In genomic region chr15:95833292-95833691, GRCm38 (mm10) we compare ENCODE assay signal across 27 mouse cellular contexts. TPM values are rescaled to one million over a fixed set of nuclear protein-coding genes. Genes with fewer than 3 reads are reported as not detected.
A peak's percentile ranks its signal among the peaks of the same experiment; 100 is the strongest.
DNase-seq lines count a peak whose midpoint lies in the region; ATAC-seq and TF ChIP-seq lines count a peak whose summit lies in the region.
"Had no signal": no experiment of that assay in that cellular context is flagged by ENCODE, and none has a peak within 500 bp of the region (broad histone marks: within the 10 kb centered on the region; RNA-seq: fewer than 3 reads in every experiment).

No protein-coding gene starts in this region.

- H3K9ac ChIP-seq in kidney, embryonic 14.5 days (ENCODE audit: low read depth, low read length), result no peak overlapping the region
- H3K9ac ChIP-seq in kidney, embryonic 16.5 days (replicated peaks; ENCODE audit: low read length), result no peak overlapping the region
- H3K9ac ChIP-seq: embryonic facial prominence, embryonic 12.5 days; forebrain, embryonic 12.5 days had no signal

- H3K4me2 ChIP-seq in kidney, embryonic 14.5 days (replicated peaks; ENCODE audit: low read depth, low read length), result no peak overlapping the region
- H3K4me2 ChIP-seq in kidney, embryonic 16.5 days (replicated peaks; ENCODE audit: low read depth, low read length), result no peak overlapping the region
- H3K4me2 ChIP-seq: embryonic facial prominence, embryonic 12.5 days; forebrain, embryonic 12.5 days had no signal

- in situ Hi-C loops in Patski (cut with MboI; ENCODE audit: low pct_unique_long_range_greater_than_20kb), result no loop called here

- peak overlapping the region; percentile 93 for H3K27ac ChIP-seq in gastrocnemius, adult 2 months
- H3K27ac ChIP-seq in kidney, adult 2 months (ENCODE audit: insufficient read depth, low read depth, low read length), result peak overlapping the region; percentile 35
- no peak overlapping the region for H3K27ac ChIP-seq in kidney, embryonic 14.5 days (ENCODE audit: low read depth, low read length)
- H3K27ac ChIP-seq in kidney, embryonic 16.5 days (ENCODE audit: low read length), result 0 out of 2 replicates have a peak overlapping the region, but pooled peaks have one; percentile 12
- H3K27ac ChIP-seq: embryonic facial prominence, embryonic 10.5 days; embryonic facial prominence, embryonic 12.5 days; forebrain, embryonic 10.5 days; forebrain, embryonic 12.5 days had no signal

- peaks cover 52% of the 10 kb centered on the region for H3K4me1 ChIP-seq in kidney, adult 2 months (ENCODE audit: control insufficient read depth, insufficient read depth, low read length)
- peaks cover 52% of the 10 kb centered on the region for H3K4me1 ChIP-seq in kidney, embryonic 14.5 days (ENCODE audit: control insufficient read depth, insufficient read depth, low read length)
- peaks cover 60% of the 10 kb centered on the region for H3K4me1 ChIP-seq in kidney, embryonic 16.5 days (ENCODE audit: insufficient read depth, low read length)

- no peaks in the 10 kb centered on the region for H3K36me3 ChIP-seq in kidney, adult 2 months (ENCODE audit: control insufficient read depth, insufficient read depth, low read length)
- no peaks in the 10 kb centered on the region for H3K36me3 ChIP-seq in kidney, embryonic 14.5 days (ENCODE audit: control insufficient read depth, insufficient read depth, low read length)
- no peaks in the 10 kb centered on the region for H3K36me3 ChIP-seq in kidney, embryonic 16.5 days (ENCODE audit: insufficient read depth, low read length)
- H3K36me3 ChIP-seq: embryonic facial prominence, embryonic 10.5 days; embryonic facial prominence, embryonic 12.5 days; forebrain, embryonic 10.5 days; forebrain, embryonic 12.5 days; G1E had no signal

- no peak for TF ChIP-seq CTCF in gastrocnemius, adult 2 months (IDR thresholded peaks at IDR 0.05)
- no peak for TF ChIP-seq CTCF in kidney, adult 2 months (conservative IDR thresholded peaks at IDR 0.05; ENCODE audit: insufficient read depth, insufficient read length, low read depth, low read length)
- no peak for TF ChIP-seq CTCF in Patski (IDR thresholded peaks at IDR 0.05)

- CTCF ChIA-PET in Patski (lab: Charles Lee), result interaction anchor here (1.1 kb wide), 1 partner anchor 97 kb away, joined by 3 read pairs; no protein-coding TSS in a partner anchor

- intact Hi-C loops in gastrocnemius, adult 2 months (cut with DNase I), result no loop called here

- H3K4me3 ChIP-seq in gastrocnemius, adult 2 months, result peak overlapping the region; percentile 1; the same call in 1 of the 2 replicates
- no peak overlapping the region for H3K4me3 ChIP-seq in kidney, adult 2 months (ENCODE audit: insufficient read depth, low read depth, low read length)
- no peak overlapping the region for H3K4me3 ChIP-seq in kidney, embryonic 14.5 days (ENCODE audit: low read length)
- no peak overlapping the region for H3K4me3 ChIP-seq in kidney, embryonic 16.5 days (ENCODE audit: low read length)
- H3K4me3 ChIP-seq: embryonic facial prominence, embryonic 10.5 days; embryonic facial prominence, embryonic 12.5 days; erythroblast, embryonic 14.5 days; forebrain, embryonic 10.5 days; forebrain, embryonic 12.5 days had no signal

- no peaks in the 10 kb centered on the region for H3K27me3 ChIP-seq in kidney, adult 2 months (replicated peaks; ENCODE audit: control insufficient read depth, insufficient read depth, low read length)
- no peaks in the 10 kb centered on the region for H3K27me3 ChIP-seq in kidney, embryonic 14.5 days (ENCODE audit: control insufficient read depth, insufficient read depth, low read length)
- H3K27me3 ChIP-seq in kidney, embryonic 16.5 days (ENCODE audit: insufficient read depth, low read length), result no peaks in the 10 kb centered on the region
- no peaks in the 10 kb centered on the region for H3K27me3 ChIP-seq in Patski
- H3K27me3 ChIP-seq: CH12.LX; embryonic facial prominence, embryonic 12.5 days; forebrain, embryonic 12.5 days had no signal

- DNase-seq in gastrocnemius, adult 2 months, result no peak
- DNase-seq in gastrocnemius, adult 8-10 months (ENCODE audit: low spot score in 2 of 2), result no peak
- no peak for DNase-seq in kidney, adult 2 months
- DNase-seq in kidney, postnatal 10 days, result no peak
- peak; percentile 66 for DNase-seq in Patski (ENCODE audit: low read depth, low spot score)
- no peak for DNase-seq in adrenal gland, adult 2 months
- DNase-seq: adrenal gland, adult 8-10 months; adrenal gland, postnatal 14 days; adrenal gland, postnatal 36 days; B cell, adult 2 months; cerebellum, adult 11-12 months; cerebellum, adult 2 months; cerebellum, adult 9-10 months; cerebellum, postnatal 10 days; cerebellum, postnatal 25 days had no signal

- TF ChIP-seq POLR2A in kidney, adult 2 months (IDR thresholded peaks at IDR 0.05; ENCODE audit: low read depth, low read length), result no peak

- WGBS in kidney, adult 2 months, result 53% methylated on average over 9 of the region's 9 CpGs
- 78% methylated on average over 9 of the region's 9 CpGs for WGBS in kidney, embryonic 14.5 days
- 66% methylated on average over 9 of the region's 9 CpGs for WGBS in kidney, embryonic 16.5 days

- POLR2A ChIA-PET in Patski (lab: Charles Lee), result interaction anchor here (0.7 kb wide), 1 partner anchor 107 kb away, joined by 3 read pairs; no protein-coding TSS in a partner anchor

- no peaks in the 10 kb centered on the region for H3K9me3 ChIP-seq in kidney, embryonic 14.5 days (ENCODE audit: control insufficient read depth, low read length)
- no peaks in the 10 kb centered on the region for H3K9me3 ChIP-seq in kidney, embryonic 16.5 days (ENCODE audit: low read length)
- H3K9me3 ChIP-seq: embryonic facial prominence, embryonic 10.5 days; embryonic facial prominence, embryonic 12.5 days; forebrain, embryonic 10.5 days; forebrain, embryonic 12.5 days had no signal

- no peak for ATAC-seq in kidney, embryonic 14.5 days (ENCODE audit: low FRiP score, low TSS enrichment)
- ATAC-seq in kidney, embryonic 16.5 days (ENCODE audit: low FRiP score, low TSS enrichment), result no peak
- peak; percentile 58 for ATAC-seq in Patski
- ATAC-seq: CD4-positive, CD25-positive, alpha-beta regulatory T cell, adult 4 months; forebrain, embryonic 14.5 days; forebrain, embryonic 16.5 days had no signal

RNA-seq across cellular contexts. Expression of gene Ano6, which starts 42.6 kb away (rescaled TPM):
- total RNA-seq in gastrocnemius, adult 2 months (2021), result 10 to 100 TPM; 48.6 to 51.2 TPM
- total RNA-seq in gastrocnemius, adult 8-10 months (2022), result 10 to 100 TPM; 35.0 to 44.7 (median 40.1) TPM
- 40.3 and 47.0 TPM in 2 replicates for polyA plus RNA-seq in kidney, adult 2 months (2012; rRNA removed)
- 34.1 and 54.3 TPM in 2 replicates for polyA plus RNA-seq in kidney, embryonic 14.5 days (2014; fragmentation: Nextera tagmentation; extraction: Ambion mirVana)
- 54.4 and 67.2 TPM in 2 replicates for polyA plus RNA-seq in kidney, embryonic 16.5 days (2015; fragmentation: Nextera tagmentation; extraction: Ambion mirVana)
- 184 TPM for polyA plus RNA-seq in Patski (2021)
- 10 to 100 TPM; 69.6 to 90.3 TPM for total RNA-seq in adrenal gland, adult 2 months (2021)
- 20.6 and 28.6 TPM in 2 replicates for polyA plus RNA-seq in adrenal gland, adult 2 months (2012; rRNA removed)
